8 mouse cellular contexts compared by ENCODE assay signal in genomic region chr5:143974931-143975630, GRCm38 (mm10). TPM values are rescaled to one million over a fixed set of nuclear protein-coding genes. Genes with fewer than 3 reads are reported as not detected.
A peak's percentile ranks its signal among the peaks of the same experiment; 100 is the strongest.
DNase-seq lines count a peak whose midpoint lies in the region; ATAC-seq lines count a peak whose summit lies in the region.

No protein-coding gene starts in this region.

- H3K4me1 ChIP-seq in hindbrain, embryonic 10.5 days (replicated peaks): no peaks in the 10 kb centered on the region

- H3K4me3 ChIP-seq in hindbrain, embryonic 10.5 days: no peak overlapping the region

- peak; percentile 45 for DNase-seq in T-cell, adult 2 months (ENCODE audit: low spot score)
- peak; percentile 41 for DNase-seq in cerebellum, adult 8-10 months
- peak; percentile 78 for DNase-seq in hindbrain, embryonic 10.5 days (ENCODE audit: low spot score)
- DNase-seq in layer of hippocampus, postnatal 14 days (ENCODE audit: low spot score in 2 of 2): peak; percentile 51 to 54
- peak; percentile 73 for DNase-seq in lung, postnatal 10 days
- DNase-seq in retina, postnatal 1 day: peak; percentile 79
- peak; percentile 18 to 39 for DNase-seq in urinary bladder, postnatal 36 days (ENCODE audit: low spot score in 2 of 2)

- WGBS in hindbrain, embryonic 10.5 days: 56% methylated on average over 4 of the region's 4 CpGs

- no peaks in the 10 kb centered on the region for H3K27me3 ChIP-seq in hindbrain, embryonic 10.5 days (ENCODE audit: insufficient read depth, poor library complexity, severe bottlenecking)

- peak; percentile 86 for ATAC-seq in frontal cortex, adult (ENCODE audit: low TSS enrichment)

- no peak overlapping the region for H3K27ac ChIP-seq in hindbrain, embryonic 10.5 days

- no peaks in the 10 kb centered on the region for H3K36me3 ChIP-seq in hindbrain, embryonic 10.5 days

- no peaks in the 10 kb centered on the region for H3K9me3 ChIP-seq in hindbrain, embryonic 10.5 days

RNA-seq across cellular contexts. Expression of gene Ccz1, which starts 39.6 kb away (rescaled TPM):
- 94.2 and 95.5 TPM in 2 replicates for polyA plus RNA-seq in hindbrain, embryonic 10.5 days (2016; fragmentation: Nextera tagmentation; extraction: Ambion mirVana)
- 10 to 100 TPM; 41.2 to 44.7 TPM for total RNA-seq in layer of hippocampus, postnatal 14 days (2021)

RNA-seq across cellular contexts. Expression of gene Rsph10b, which starts 42.2 kb away (rescaled TPM):
- 1.1 and 1.3 TPM in 2 replicates for polyA plus RNA-seq in hindbrain, embryonic 10.5 days (2016; fragmentation: Nextera tagmentation; extraction: Ambion mirVana)
- total RNA-seq in layer of hippocampus, postnatal 14 days (2021): 1 to 10 TPM; 3.0 to 5.4 TPM

RNA-seq across cellular contexts. Expression of gene Gm42421, which starts 47.1 kb away (rescaled TPM):
- polyA plus RNA-seq in hindbrain, embryonic 10.5 days (2016; fragmentation: Nextera tagmentation; extraction: Ambion mirVana): 0.56 and 0.77 TPM in 2 replicates
- total RNA-seq in layer of hippocampus, postnatal 14 days (2021): 1 to 10 TPM; 1.5 to 1.9 TPM

RNA-seq across cellular contexts. Expression of gene Ocm, which starts 51.4 kb away (rescaled TPM):
- not detected in 2 replicates for polyA plus RNA-seq in hindbrain, embryonic 10.5 days (2016; fragmentation: Nextera tagmentation; extraction: Ambion mirVana)
- not detected for total RNA-seq in layer of hippocampus, postnatal 14 days (2021)

Comparison
In these comparisons a context has a peak if more than half of its experiments do, and no peak if none do; other contexts are left out.
1. DNase-seq: peak in every context shown above with its lines; median percentile 79 in retina, postnatal 1 day; 78 in hindbrain, embryonic 10.5 days; 73 in lung, postnatal 10 days; 52 in layer of hippocampus, postnatal 14 days; 45 in T-cell, adult 2 months; 41 in cerebellum, adult 8-10 months; 28 in urinary bladder, postnatal 36 days.